Mouse (Mus musculus) intestine, postnatal 0 days (tissue): ENCODE results near the gene Barhl2. TPM values are rescaled to one million over a fixed set of nuclear protein-coding genes. Genes with fewer than 3 reads are reported as not detected.

Experiments used
- ATAC-seq: fragments of 200-750 bp; cut with Nextera tagmentation; 2 replicates; pipeline ENCODE4 v1.8.0; 2017; ENCODE audit warnings: mild to moderate bottlenecking, moderate TSS enrichment, moderate library complexity
- H3K27ac ChIP-seq: fragments of 300-500 bp; sonication (generic); 2 replicates; pipeline ENCODE4 v1.5.1; 2014; ENCODE audit warnings: mild to moderate bottlenecking, low read depth, low read length, moderate library complexity
- H3K27me3 ChIP-seq: fragments of 300-500 bp; sonication (generic); replicated peaks from 2 replicates; pipeline ENCODE4 v1.6.1; 2014; ENCODE audit warnings: low read length, mixed read lengths; ENCODE audit not compliant: control insufficient read depth, insufficient read depth
- H3K36me3 ChIP-seq: fragments of 300-500 bp; sonication (generic); 2 replicates; pipeline ENCODE4 v1.6.1; 2014; ENCODE audit warnings: mild to moderate bottlenecking, moderate library complexity; ENCODE audit not compliant: control insufficient read depth, insufficient read depth
- H3K4me1 ChIP-seq: fragments of 300-500 bp; sonication (generic); replicated peaks from 2 replicates; pipeline ENCODE4 v1.6.1; 2014; ENCODE audit warnings: antibody characterized with exemption, low read length, mixed read lengths; ENCODE audit not compliant: control insufficient read depth, insufficient read depth
- H3K4me2 ChIP-seq: fragments of 300-500 bp; sonication (generic); replicated peaks from 2 replicates; pipeline ENCODE4 v1.6.1; 2014; ENCODE audit warnings: low read depth, mild to moderate bottlenecking, moderate library complexity
- H3K4me3 ChIP-seq: fragments of 300-500 bp; sonication (generic); 2 replicates; pipeline ENCODE4 v1.5.1; 2014; ENCODE audit warnings: low read depth, low read length
- H3K9ac ChIP-seq: fragments of 300-500 bp; sonication (generic); 2 replicates; pipeline ENCODE4 v1.6.1; 2014; ENCODE audit warnings: mild to moderate bottlenecking, low read depth, low read length
- H3K9me3 ChIP-seq: fragments of 300-500 bp; sonication (generic); 2 replicates; pipeline ENCODE4 v1.6.1; 2016; ENCODE audit warnings: mixed run types; ENCODE audit not compliant: control insufficient read depth
- CTCF ChIP-seq: sonication (generic); IDR thresholded peaks from 2 replicates; pipeline ENCODE4 v1.5.1; 2016; ENCODE audit warnings: low read depth, mild to moderate bottlenecking, control low read depth, antibody characterized with exemption, moderate library complexity
- WGBS: fragments of 180-500 bp; shearing (Covaris S2); extraction: QIAGEN DNeasy Blood & Tissue Kit; methylation state at CpG from one replicate; pipeline ENCODE4 v1.1.7; 2014; 5-methylcytosine and 5-hydroxymethylcytosine counted together
- polyA plus RNA-seq: library from polyadenylated mRNA; unstranded; fragments of >200 nt; fragmentation: Nextera tagmentation; extraction: Ambion mirVana; gene quantifications from 2 replicates; pipeline ENCODE4 v1.2.1, GENCODE M21; 2015

Gene Barhl2
- polyA plus RNA-seq, 1 experiment from 2014 or later = not detected

- no peak overlapping the region for H3K9ac ChIP-seq
- H3K4me1 ChIP-seq = no peaks in the 10 kb centered on the region
- H3K4me3 ChIP-seq = no peak overlapping the region
- TF ChIP-seq CTCF = no peak
- no peaks in the 10 kb centered on the region for H3K36me3 ChIP-seq
- WGBS = 44% methylated on average over 14 of the region's 14 CpGs
- H3K27ac ChIP-seq = no peak overlapping the region
- peaks cover 77% of the 10 kb centered on the region for H3K27me3 ChIP-seq
- H3K9me3 ChIP-seq = no peaks in the 10 kb centered on the region
- no peak overlapping the region for H3K4me2 ChIP-seq
- ATAC-seq = no peak
Observed at GRCm38 (mm10) chr5:106447091-106447820, 10.7 kb downstream of the Barhl2 start.

GRCm38 (mm10) chr5:106446593-106446992, 11.4 kb downstream of the Barhl2 start:
- peaks cover 71% of the 10 kb centered on the region for H3K27me3 ChIP-seq
- no peak overlapping the region for H3K27ac ChIP-seq
- no peaks in the 10 kb centered on the region for H3K4me1 ChIP-seq
- H3K4me3 ChIP-seq = no peak overlapping the region
- H3K9me3 ChIP-seq = no peaks in the 10 kb centered on the region
- H3K36me3 ChIP-seq = no peaks in the 10 kb centered on the region
- no peak for TF ChIP-seq CTCF
- no peak overlapping the region for H3K9ac ChIP-seq
- H3K4me2 ChIP-seq = no peak overlapping the region
- ATAC-seq = no peak
- WGBS = 7% methylated on average over 8 of the region's 8 CpGs

GRCm38 (mm10) chr5:106445681-106446080, 12.3 kb downstream of the Barhl2 start:
- no peak for ATAC-seq
- H3K4me3 ChIP-seq = no peak overlapping the region
- no peaks in the 10 kb centered on the region for H3K9me3 ChIP-seq
- peaks cover 62% of the 10 kb centered on the region for H3K27me3 ChIP-seq
- WGBS = 78% methylated on average over 3 of the region's 3 CpGs
- no peaks in the 10 kb centered on the region for H3K36me3 ChIP-seq
- no peak for TF ChIP-seq CTCF
- H3K4me1 ChIP-seq = no peaks in the 10 kb centered on the region
- H3K9ac ChIP-seq = no peak overlapping the region
- H3K4me2 ChIP-seq = no peak overlapping the region
- no peak overlapping the region for H3K27ac ChIP-seq

- no peak for TF ChIP-seq CTCF
- Histone ChIP-seq H3K4me1 (no peaks in the 10 kb centered on the region), H3K9me3 (no peaks in the 10 kb centered on the region), H3K4me2 (no peak overlapping the region), H3K27me3 (0 out of 2 replicates have a peak, but pooled peaks cover 6% of the 10 kb centered on the region), H3K4me3 (no peak overlapping the region), H3K36me3 (no peaks in the 10 kb centered on the region), H3K9ac (no peak overlapping the region), H3K27ac (no peak overlapping the region)
- 89% methylated on average over 7 of the region's 7 CpGs for WGBS
- ATAC-seq = no peak
Observed at GRCm38 (mm10) chr5:106438916-106439315, 19.1 kb downstream of the Barhl2 start.

GRCm38 (mm10) chr5:106426069-106426468, 31.9 kb downstream of the Barhl2 start:
- Histone ChIP-seq H3K27me3 (no peaks in the 10 kb centered on the region), H3K4me3 (no peak overlapping the region), H3K9ac (no peak overlapping the region), H3K27ac (no peak overlapping the region), H3K4me1 (no peaks in the 10 kb centered on the region), H3K9me3 (no peaks in the 10 kb centered on the region), H3K4me2 (no peak overlapping the region), H3K36me3 (no peaks in the 10 kb centered on the region)
- no peak for ATAC-seq
- 67% methylated on average over 7 of the region's 7 CpGs for WGBS
- TF ChIP-seq CTCF = no peak

GRCm38 (mm10) chr5:106420871-106421270, 37.1 kb downstream of the Barhl2 start:
- 85% methylated on average over 8 of the region's 8 CpGs for WGBS
- ATAC-seq = no peak
- H3K4me1 ChIP-seq = no peaks in the 10 kb centered on the region

GRCm38 (mm10) chr5:106420370-106420769, 37.6 kb downstream of the Barhl2 start:
- H3K4me3 ChIP-seq = no peak overlapping the region
- no peak for ATAC-seq
- H3K9ac ChIP-seq = no peak overlapping the region
- WGBS = 88% methylated on average over 11 of the region's 11 CpGs
- H3K27me3 ChIP-seq = no peaks in the 10 kb centered on the region
- no peak overlapping the region for H3K27ac ChIP-seq
- H3K36me3 ChIP-seq = no peaks in the 10 kb centered on the region
- no peaks in the 10 kb centered on the region for H3K9me3 ChIP-seq
- no peak for TF ChIP-seq CTCF
- H3K4me1 ChIP-seq = no peaks in the 10 kb centered on the region
- H3K4me2 ChIP-seq = no peak overlapping the region

More at GRCm38 (mm10) chr5:106420871-106421270, 37.1 kb downstream of the Barhl2 start:
- TF ChIP-seq CTCF = no peak
- no peak overlapping the region for H3K9ac ChIP-seq
- no peaks in the 10 kb centered on the region for H3K9me3 ChIP-seq
- no peak overlapping the region for H3K4me3 ChIP-seq
- no peaks in the 10 kb centered on the region for H3K27me3 ChIP-seq
- no peak overlapping the region for H3K4me2 ChIP-seq
- no peak overlapping the region for H3K27ac ChIP-seq
- H3K36me3 ChIP-seq = no peaks in the 10 kb centered on the region
